Mouse (Mus musculus): Measurements from ENCODE around the gene Anapc15-ps.

The Anapc15-ps gene

DNA sequence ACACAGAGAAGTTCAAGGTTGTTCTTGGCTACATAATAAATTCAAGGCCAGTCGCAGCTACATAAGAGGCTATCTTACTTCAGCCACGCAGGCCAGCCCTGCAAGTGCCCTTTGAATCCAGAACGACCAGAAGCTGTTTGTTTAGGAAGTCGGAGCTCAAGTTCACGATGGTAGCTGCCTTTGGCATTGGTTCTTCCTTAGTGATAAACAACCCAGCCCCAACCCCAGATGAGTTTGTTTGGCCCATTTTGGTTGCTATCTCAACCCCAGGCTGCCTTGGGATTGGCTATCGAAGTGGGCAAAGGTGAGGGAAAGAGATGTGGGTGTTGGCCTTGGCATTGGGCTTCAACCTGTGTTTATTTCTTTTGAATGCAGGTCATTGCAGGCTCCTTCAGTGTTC lies 48.0 kb downstream of the Anapc15-ps start:
- no peak for DNase-seq

DNA sequence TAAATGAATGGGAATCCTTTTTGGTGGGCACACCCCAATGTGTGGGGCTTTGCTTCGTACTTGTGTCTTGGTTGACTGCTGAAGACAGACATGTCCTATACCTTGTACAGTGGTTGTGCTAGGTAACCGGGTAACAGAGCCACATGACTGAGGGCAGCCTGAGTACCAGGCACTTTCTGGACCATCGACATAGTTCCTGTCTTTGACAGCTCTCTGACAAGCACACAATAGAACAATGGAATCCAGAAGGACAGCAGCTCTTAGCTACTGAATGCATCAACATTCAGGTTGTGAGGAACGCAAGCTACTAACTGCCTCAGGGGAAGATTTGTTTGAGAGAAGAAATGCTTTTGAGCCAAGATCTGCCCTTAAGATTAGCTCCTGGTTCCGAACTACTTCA lies 49.2 kb downstream of the Anapc15-ps start:
- DNase-seq: no peak

DNA sequence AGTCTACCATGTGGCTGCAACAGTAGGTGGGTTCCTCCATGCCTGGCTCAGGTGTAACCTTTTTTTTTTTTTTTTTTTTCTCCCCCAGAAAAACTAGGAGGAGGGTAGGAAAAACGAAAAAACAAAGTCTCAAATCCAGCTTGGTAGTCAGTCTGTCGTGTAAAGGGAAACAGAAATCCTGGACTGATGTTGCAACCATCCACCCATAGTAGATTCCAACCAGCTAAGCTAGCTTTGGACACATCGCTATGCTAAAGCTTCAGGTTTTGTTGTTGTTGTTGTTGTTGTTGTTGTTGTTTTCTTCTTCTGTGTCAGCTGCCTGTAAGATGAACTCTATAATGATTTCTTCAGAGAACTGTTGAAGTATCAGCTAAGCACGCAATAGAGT lies 49.7 kb downstream of the Anapc15-ps start:
- no peak for DNase-seq
